ENCODE assay signal across 13 mouse cellular contexts in genomic region chr2:34600734-34601133, GRCm38 (mm10).
DNase-seq lines count a peak whose midpoint lies in the region; ATAC-seq and TF ChIP-seq lines count a peak whose summit lies in the region.
"Had no signal": no experiment of that assay in that cellular context is flagged by ENCODE, and none has a peak within 500 bp of the region (broad histone marks: within the 10 kb centered on the region; RNA-seq: fewer than 3 reads in every experiment).

No protein-coding gene starts in this region.

- TF ChIP-seq POLR2A in kidney, adult 2 months (IDR thresholded peaks at IDR 0.05; ENCODE audit: low read depth, low read length), result no peak

- no peaks in the 10 kb centered on the region for H3K36me3 ChIP-seq in forebrain, embryonic 11.5 days (ENCODE audit: control insufficient read depth, insufficient read depth, low read length)
- H3K36me3 ChIP-seq in forebrain, embryonic 15.5 days, result no peaks in the 10 kb centered on the region
- peaks cover 12% of the 10 kb centered on the region; the same call in 1 of the 2 replicates for H3K36me3 ChIP-seq in kidney, embryonic 15.5 days
- no peaks in the 10 kb centered on the region for H3K36me3 ChIP-seq in kidney, adult 2 months (ENCODE audit: control insufficient read depth, insufficient read depth, low read length)
- H3K36me3 ChIP-seq in hindbrain, embryonic 14.5 days (replicated peaks; ENCODE audit: control insufficient read depth, insufficient read depth), result no peaks in the 10 kb centered on the region
- H3K36me3 ChIP-seq in neural tube, embryonic 13.5 days, result peaks cover 9% of the 10 kb centered on the region; the same call in 1 of the 2 replicates

- 17% methylated on average over 7 of the region's 7 CpGs for WGBS in forebrain, embryonic 11.5 days
- WGBS in forebrain, embryonic 15.5 days, result 7% methylated on average over 7 of the region's 7 CpGs
- 6% methylated on average over 7 of the region's 7 CpGs for WGBS in kidney, embryonic 15.5 days
- WGBS in kidney, adult 2 months, result 26% methylated on average over 7 of the region's 7 CpGs
- WGBS in hindbrain, embryonic 14.5 days, result 13% methylated on average over 7 of the region's 7 CpGs
- 9% methylated on average over 7 of the region's 7 CpGs for WGBS in neural tube, embryonic 13.5 days

- ATAC-seq in forebrain, embryonic 11.5 days (replicated peaks; ENCODE audit: low FRiP score), result no peak
- ATAC-seq in forebrain, embryonic 15.5 days (replicated peaks), result no peak
- ATAC-seq in kidney, embryonic 15.5 days (replicated peaks; ENCODE audit: low FRiP score), result no peak
- ATAC-seq in hindbrain, embryonic 14.5 days (ENCODE audit: low FRiP score), result no peak
- ATAC-seq in neural tube, embryonic 13.5 days (ENCODE audit: low read depth), result no peak
- ATAC-seq: Patski had no signal

- H3K9me3 ChIP-seq in forebrain, embryonic 11.5 days (ENCODE audit: control insufficient read depth, low read length), result no peaks in the 10 kb centered on the region
- no peaks in the 10 kb centered on the region for H3K9me3 ChIP-seq in forebrain, embryonic 15.5 days
- no peaks in the 10 kb centered on the region for H3K9me3 ChIP-seq in kidney, embryonic 15.5 days (replicated peaks)
- H3K9me3 ChIP-seq in hindbrain, embryonic 14.5 days (ENCODE audit: control insufficient read depth, low read length), result no peaks in the 10 kb centered on the region
- H3K9me3 ChIP-seq in neural tube, embryonic 13.5 days, result no peaks in the 10 kb centered on the region
- H3K9me3 ChIP-seq: limb, embryonic 12.5 days had no signal

- peaks cover 14% of the 10 kb centered on the region; the same call in 1 of the 2 replicates for H3K27me3 ChIP-seq in forebrain, embryonic 11.5 days (ENCODE audit: control insufficient read depth, insufficient read depth, low read length)
- H3K27me3 ChIP-seq in forebrain, embryonic 15.5 days, result no peaks in the 10 kb centered on the region
- no peaks in the 10 kb centered on the region for H3K27me3 ChIP-seq in kidney, embryonic 15.5 days
- no peaks in the 10 kb centered on the region for H3K27me3 ChIP-seq in kidney, adult 2 months (replicated peaks; ENCODE audit: control insufficient read depth, insufficient read depth, low read length)
- H3K27me3 ChIP-seq in hindbrain, embryonic 14.5 days (ENCODE audit: control insufficient read depth, insufficient read depth, low read length), result no peaks in the 10 kb centered on the region
- no peaks in the 10 kb centered on the region for H3K27me3 ChIP-seq in neural tube, embryonic 13.5 days
- H3K27me3 ChIP-seq: limb, embryonic 12.5 days; Patski had no signal

- TF ChIP-seq CTCF in kidney, adult 2 months (conservative IDR thresholded peaks at IDR 0.05; ENCODE audit: insufficient read depth, insufficient read length, low read depth, low read length), result no peak

- H3K4me3 ChIP-seq in forebrain, embryonic 11.5 days (ENCODE audit: low read depth, low read length), result no peak overlapping the region
- H3K4me3 ChIP-seq in forebrain, embryonic 15.5 days, result no peak overlapping the region
- no peak overlapping the region for H3K4me3 ChIP-seq in kidney, embryonic 15.5 days (replicated peaks)
- H3K4me3 ChIP-seq in kidney, adult 2 months (ENCODE audit: insufficient read depth, low read depth, low read length), result no peak overlapping the region
- no peak overlapping the region for H3K4me3 ChIP-seq in hindbrain, embryonic 14.5 days (replicated peaks; ENCODE audit: low read length)
- no peak overlapping the region for H3K4me3 ChIP-seq in neural tube, embryonic 13.5 days
- H3K4me3 ChIP-seq: limb, embryonic 12.5 days had no signal

- no peak overlapping the region for H3K9ac ChIP-seq in forebrain, embryonic 11.5 days (ENCODE audit: low read length)
- H3K9ac ChIP-seq in forebrain, embryonic 15.5 days (replicated peaks), result no peak overlapping the region
- no peak overlapping the region for H3K9ac ChIP-seq in kidney, embryonic 15.5 days
- 0 out of 2 replicates have a peak overlapping the region, but pooled peaks have one; percentile 17 for H3K9ac ChIP-seq in hindbrain, embryonic 14.5 days
- peak overlapping the region; percentile 1; the same call in 1 of the 2 replicates for H3K9ac ChIP-seq in neural tube, embryonic 13.5 days
- H3K9ac ChIP-seq: limb, embryonic 12.5 days had no signal

- no peak overlapping the region for H3K4me2 ChIP-seq in forebrain, embryonic 11.5 days (ENCODE audit: low read depth, low read length, severe bottlenecking)
- no peak overlapping the region for H3K4me2 ChIP-seq in forebrain, embryonic 15.5 days (replicated peaks)
- no peak overlapping the region for H3K4me2 ChIP-seq in kidney, embryonic 15.5 days
- H3K4me2 ChIP-seq in hindbrain, embryonic 14.5 days (replicated peaks), result no peak overlapping the region
- no peak overlapping the region for H3K4me2 ChIP-seq in neural tube, embryonic 13.5 days
- H3K4me2 ChIP-seq: limb, embryonic 12.5 days had no signal

- peak; percentile 53 for DNase-seq in forebrain, embryonic 11.5 days (ENCODE audit: low spot score)
- no peak for DNase-seq in kidney, adult 2 months
- no peak for DNase-seq in hindbrain, embryonic 14.5 days (ENCODE audit: low spot score)
- DNase-seq in cerebellum, postnatal 36 days, result no peak
- DNase-seq in layer of hippocampus, postnatal 36 days, result no peak
- DNase-seq: cerebellum, adult 18-20 months; gastrocnemius, postnatal 36 days; lung, postnatal 36 days had no signal

- H3K27ac ChIP-seq in forebrain, embryonic 11.5 days (ENCODE audit: low read depth, low read length), result no peak overlapping the region
- H3K27ac ChIP-seq in forebrain, embryonic 15.5 days (replicated peaks), result no peak overlapping the region
- peak overlapping the region; percentile 54; the same call in 1 of the 2 replicates for H3K27ac ChIP-seq in kidney, embryonic 15.5 days
- H3K27ac ChIP-seq in kidney, adult 2 months (ENCODE audit: insufficient read depth, low read depth, low read length), result no peak overlapping the region
- peak overlapping the region; percentile 51; the same call in 1 of the 2 replicates for H3K27ac ChIP-seq in hindbrain, embryonic 14.5 days
- peak overlapping the region; percentile 20 for H3K27ac ChIP-seq in neural tube, embryonic 13.5 days (replicated peaks)
- H3K27ac ChIP-seq: limb, embryonic 12.5 days had no signal

- peaks cover 11% of the 10 kb centered on the region; the same call in 1 of the 2 replicates for H3K4me1 ChIP-seq in forebrain, embryonic 11.5 days (replicated peaks; ENCODE audit: control insufficient read depth, insufficient read depth, low read length)
- peaks cover 18% of the 10 kb centered on the region for H3K4me1 ChIP-seq in forebrain, embryonic 15.5 days
- peaks cover 50% of the 10 kb centered on the region for H3K4me1 ChIP-seq in kidney, embryonic 15.5 days
- peaks cover 3% of the 10 kb centered on the region; the same call in 1 of the 2 replicates for H3K4me1 ChIP-seq in kidney, adult 2 months (ENCODE audit: control insufficient read depth, insufficient read depth, low read length)
- H3K4me1 ChIP-seq in hindbrain, embryonic 14.5 days (replicated peaks; ENCODE audit: control insufficient read depth, insufficient read depth, low read length), result peaks cover 40% of the 10 kb centered on the region
- H3K4me1 ChIP-seq in neural tube, embryonic 13.5 days (replicated peaks), result peaks cover 55% of the 10 kb centered on the region

Comparison
In these comparisons a context has a peak if more than half of its experiments do, and no peak if none do; other contexts are left out.
1. H3K27ac ChIP-seq: peak in kidney, embryonic 15.5 days (single experiment), hindbrain, embryonic 14.5 days (single experiment) and neural tube, embryonic 13.5 days (single experiment); none in forebrain, embryonic 11.5 days (single experiment), forebrain, embryonic 15.5 days (single experiment) and kidney, adult 2 months (single experiment).
2. H3K9ac ChIP-seq: peak in hindbrain, embryonic 14.5 days (single experiment) and neural tube, embryonic 13.5 days (single experiment); none in forebrain, embryonic 11.5 days (single experiment), forebrain, embryonic 15.5 days (single experiment) and kidney, embryonic 15.5 days (single experiment).